Mouse (Mus musculus): Measurements from ENCODE around the gene Arfgef3. TPM values are rescaled to one million over a fixed set of nuclear protein-coding genes. Genes with fewer than 3 reads are reported as not detected.

Gene Arfgef3
- 0.88 and 1.7 TPM in 2 replicates for total RNA-seq (2015)
- 0.79 and 0.95 TPM in 2 replicates for total RNA-seq (2017)

GRCm38 (mm10) chr10:18743286-18744142 lies at the start of gene Arfgef3:
Gene Arfgef3, minus strand, starts transcription at chr10:18743949.
- ATAC-seq (replicated peaks; ENCODE audit: poor library complexity): peak; percentile 64

GRCm38 (mm10) chr10:18790063-18790462 lies 46.3 kb upstream of the Arfgef3 start:
- ATAC-seq (replicated peaks; ENCODE audit: poor library complexity): no peak

- no peak for ATAC-seq (replicated peaks; ENCODE audit: poor library complexity)
Measured at GRCm38 (mm10) chr10:18788601-18789000, 44.9 kb upstream of the Arfgef3 start.

GRCm38 (mm10) chr10:18786693-18787092 lies 42.9 kb upstream of the Arfgef3 start, which contains the start of gene Gm4922:
Gene Gm4922, minus strand, starts transcription at chr10:18786793.
- ATAC-seq (replicated peaks; ENCODE audit: poor library complexity): no peak

- no peak for ATAC-seq (replicated peaks; ENCODE audit: poor library complexity)
Measured at GRCm38 (mm10) chr10:18777546-18777945, 33.8 kb upstream of the Arfgef3 start.

GRCm38 (mm10) chr10:18772537-18773179 lies 28.9 kb upstream of the Arfgef3 start:
- no peak for ATAC-seq (replicated peaks; ENCODE audit: poor library complexity)

GRCm38 (mm10) chr10:18769909-18770308 lies 26.2 kb upstream of the Arfgef3 start:
- ATAC-seq (replicated peaks; ENCODE audit: poor library complexity): 0 out of 2 replicates have a peak, but pooled peaks have one; percentile 29

- ATAC-seq (replicated peaks; ENCODE audit: poor library complexity): 0 out of 2 replicates have a peak, but pooled peaks have one; percentile 44
Measured at GRCm38 (mm10) chr10:18760241-18760640, 16.5 kb upstream of the Arfgef3 start.

GRCm38 (mm10) chr10:18750057-18750456 lies 6.3 kb upstream of the Arfgef3 start:
- ATAC-seq (replicated peaks; ENCODE audit: poor library complexity): no peak

- ATAC-seq (replicated peaks; ENCODE audit: poor library complexity): no peak
Measured at GRCm38 (mm10) chr10:18742086-18742485, 1.7 kb downstream of the Arfgef3 start.

- ATAC-seq (replicated peaks; ENCODE audit: poor library complexity): no peak
Measured at GRCm38 (mm10) chr10:18741024-18741423, 2.7 kb downstream of the Arfgef3 start.

- ATAC-seq (replicated peaks; ENCODE audit: poor library complexity): no peak
Measured at GRCm38 (mm10) chr10:18728548-18728947, 15.2 kb downstream of the Arfgef3 start.

GRCm38 (mm10) chr10:18711436-18711835 lies 32.3 kb downstream of the Arfgef3 start:
- ATAC-seq (replicated peaks; ENCODE audit: poor library complexity): no peak

GRCm38 (mm10) chr10:18710949-18711348 lies 32.8 kb downstream of the Arfgef3 start:
- no peak for ATAC-seq (replicated peaks; ENCODE audit: poor library complexity)

GRCm38 (mm10) chr10:18709836-18710235 lies 33.9 kb downstream of the Arfgef3 start:
- ATAC-seq (replicated peaks; ENCODE audit: poor library complexity): no peak

- ATAC-seq (replicated peaks; ENCODE audit: poor library complexity): no peak
Measured at GRCm38 (mm10) chr10:18708641-18709040, 35.1 kb downstream of the Arfgef3 start.

- ATAC-seq (replicated peaks; ENCODE audit: poor library complexity): no peak
Measured at GRCm38 (mm10) chr10:18704393-18705120, 39.2 kb downstream of the Arfgef3 start.

- no peak for ATAC-seq (replicated peaks; ENCODE audit: poor library complexity)
Measured at GRCm38 (mm10) chr10:18701517-18701916, 42.2 kb downstream of the Arfgef3 start.

- no peak for ATAC-seq (replicated peaks; ENCODE audit: poor library complexity)
Measured at GRCm38 (mm10) chr10:18700117-18700516, 43.6 kb downstream of the Arfgef3 start.

GRCm38 (mm10) chr10:18699151-18699550 lies 44.6 kb downstream of the Arfgef3 start:
- ATAC-seq (replicated peaks; ENCODE audit: poor library complexity): no peak

GRCm38 (mm10) chr10:18696461-18696860 lies 47.3 kb downstream of the Arfgef3 start:
- ATAC-seq (replicated peaks; ENCODE audit: poor library complexity): no peak

Data from megakaryocyte progenitor cell, adult 5-6 weeks (primary cell).